Mouse (Mus musculus) right cerebral cortex, postnatal 36 days (tissue): ENCODE measurements around the gene Enc1.

Experiments
- DNase-seq, 2 experiments: peaks; one replicate each; pipeline ENCODE4 v3.0.0; 2022; ENCODE audit warnings: low spot score in 2 of 2, mixed read lengths in 1 of 2

Gene Enc1

DNA sequence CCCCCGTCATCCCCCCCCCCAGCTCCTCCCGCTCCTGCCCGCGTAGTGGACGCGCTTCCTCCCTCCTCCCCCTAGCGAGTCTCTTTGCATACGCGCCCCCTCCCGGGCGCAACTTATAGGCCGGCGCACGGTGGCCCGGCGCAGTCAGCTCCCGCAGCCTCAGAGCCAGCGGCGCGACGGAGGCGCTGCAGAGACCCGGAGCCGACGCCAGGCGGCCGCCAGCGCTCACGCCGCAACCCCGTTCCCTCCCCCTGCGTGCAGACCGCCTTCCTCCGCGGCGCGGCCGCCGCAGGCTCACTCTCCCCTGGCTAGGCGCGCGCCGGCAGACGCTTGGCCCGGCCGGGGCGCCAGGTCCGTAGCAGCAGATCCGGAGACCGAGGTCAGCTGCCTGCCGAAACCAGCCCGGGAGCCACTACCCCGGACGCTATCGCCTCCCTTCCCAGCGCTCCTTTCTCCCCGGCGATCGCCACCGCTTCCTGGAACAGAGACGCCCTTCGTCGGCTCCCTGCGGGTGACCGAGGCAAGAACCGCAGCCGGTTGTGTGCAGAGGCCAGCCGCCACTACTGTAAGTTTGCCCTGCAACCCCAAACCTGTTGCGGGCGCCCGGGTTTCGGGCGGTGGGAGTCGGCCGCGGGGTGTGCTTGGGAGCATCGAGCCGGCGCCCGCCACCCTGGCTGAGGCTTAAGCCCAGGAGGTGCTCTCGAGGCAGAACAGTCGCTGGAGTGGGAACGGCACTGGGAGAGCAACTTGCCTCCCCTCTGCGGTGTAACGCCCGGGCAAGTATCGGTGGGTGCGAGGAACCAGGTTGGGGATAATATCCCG is at the start of gene Enc1:
Gene Enc1, plus strand, starts transcription at position 141 of the 822 bp plus-strand sequence.
- DNase-seq = peak; percentile 83 to 88

DNA sequence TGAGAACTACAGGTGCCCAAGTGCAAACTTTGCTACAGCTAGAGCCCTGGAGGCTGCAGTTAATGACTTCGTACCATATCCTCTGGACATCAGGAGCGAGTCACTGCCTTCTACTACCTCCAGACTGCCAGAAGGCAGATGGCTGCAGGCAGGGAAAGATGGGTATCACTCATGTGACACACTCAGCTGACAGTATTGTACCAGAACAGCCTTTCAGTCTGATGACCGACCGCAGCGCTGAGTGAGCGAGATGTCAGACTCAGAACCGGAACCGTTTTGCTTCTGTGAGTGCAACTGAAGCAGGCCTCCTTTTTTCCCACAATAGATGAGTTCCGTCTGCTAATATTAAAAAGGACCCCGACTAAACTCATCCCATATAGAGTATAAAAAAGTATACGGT is 48.3 kb upstream of the Enc1 start:
- DNase-seq = no peak

DNA sequence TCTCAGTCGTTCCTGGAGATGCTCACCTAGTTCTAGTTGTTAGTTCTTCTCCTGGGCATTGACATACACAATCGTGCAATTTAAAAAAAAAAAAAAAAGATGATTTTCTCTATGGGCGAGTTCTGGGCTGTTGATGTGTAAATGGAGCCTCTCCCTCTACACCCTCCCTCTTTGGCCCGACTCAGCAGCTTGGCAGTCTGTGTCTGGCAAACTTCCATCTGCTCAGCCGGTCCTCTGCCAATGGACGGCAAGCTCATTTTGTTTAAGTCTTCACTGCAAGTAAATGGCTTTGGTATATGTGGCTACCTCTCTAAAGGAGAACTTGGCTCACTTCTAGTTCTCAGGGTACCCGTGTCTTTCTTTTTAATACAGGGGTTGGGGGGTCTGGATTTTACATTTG is 47.5 kb upstream of the Enc1 start:
- DNase-seq = peak in 1 of 2 experiments; percentile 45

DNA sequence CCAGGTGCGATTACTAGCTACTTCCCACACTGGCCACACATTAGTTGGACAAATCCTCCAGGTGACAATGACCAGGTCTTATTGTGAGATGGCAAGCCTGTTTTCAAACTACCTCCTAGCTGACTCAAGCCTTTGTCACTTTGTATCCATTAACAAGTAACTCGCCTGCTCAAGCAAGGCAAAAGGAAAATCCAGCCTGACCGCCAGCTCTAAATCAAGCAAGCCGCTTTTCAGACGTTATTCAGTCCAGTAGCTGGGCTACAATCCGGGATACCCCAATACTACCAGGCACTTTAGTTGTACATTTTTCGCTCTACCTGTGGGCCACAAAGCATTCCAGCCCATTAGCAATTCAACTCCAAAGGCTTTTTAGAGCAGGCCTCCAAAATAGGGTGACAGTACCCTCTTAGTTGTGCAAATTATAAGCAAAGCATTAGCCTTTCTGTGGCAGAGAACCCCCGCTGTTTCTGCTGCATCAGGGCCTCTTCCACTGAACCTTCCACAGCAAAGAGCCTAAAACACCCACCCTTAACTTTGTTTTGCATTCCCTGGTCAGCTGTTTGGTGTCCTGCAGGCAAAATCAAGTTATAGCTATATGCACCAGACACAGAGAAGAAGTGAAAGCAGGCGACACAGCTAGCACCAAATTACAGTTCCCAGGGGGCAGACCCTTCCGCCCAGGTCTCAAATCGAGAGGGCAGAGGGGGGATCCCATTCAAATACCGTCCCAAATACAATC is 44.5 kb upstream of the Enc1 start:
- no peak for DNase-seq

DNA sequence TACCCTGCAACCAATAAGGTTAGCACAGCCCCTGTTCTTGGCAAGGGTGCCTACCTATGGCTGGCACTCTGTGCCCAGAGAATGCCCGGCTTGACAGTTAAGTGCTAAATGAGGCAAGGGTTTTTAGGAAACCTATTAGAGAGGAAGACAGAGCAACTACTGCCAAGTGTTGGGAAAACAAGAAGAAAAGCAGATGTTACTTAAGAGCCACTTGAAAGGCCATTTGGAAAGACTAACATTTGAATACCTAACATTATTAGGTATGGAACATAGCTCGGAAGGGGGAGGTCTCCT is 44.0 kb upstream of the Enc1 start:
- no peak for DNase-seq

DNA sequence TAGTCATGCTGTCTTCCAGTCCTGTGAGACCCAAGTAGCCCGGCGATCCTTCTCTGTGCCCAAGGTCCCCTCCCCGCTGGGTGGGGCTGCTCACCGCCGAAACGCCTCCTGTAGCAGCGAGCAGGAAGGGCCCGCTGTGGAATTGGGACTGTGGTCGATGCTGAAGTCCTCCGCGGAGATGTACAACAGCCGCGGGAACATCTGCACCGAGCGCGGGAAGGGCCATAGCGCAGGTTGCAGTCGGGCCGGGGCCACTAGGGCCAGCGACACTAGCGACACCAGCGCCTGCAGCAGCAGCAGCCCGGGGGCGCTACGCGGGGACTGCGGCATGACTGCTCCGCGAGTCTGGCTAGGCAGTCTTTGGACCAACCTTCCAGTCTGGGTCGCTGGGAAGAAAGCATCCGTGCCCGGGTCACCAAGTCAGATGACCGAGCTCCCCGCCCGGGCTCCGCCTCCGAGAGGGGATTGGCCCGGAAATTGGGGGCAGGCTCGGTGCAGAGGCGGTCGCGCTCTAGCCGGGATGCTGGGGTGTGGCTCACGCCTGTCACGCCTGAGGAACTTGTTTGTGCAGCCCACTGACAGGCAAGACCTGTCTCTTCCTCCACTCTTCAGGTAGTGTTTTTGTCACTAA is 42.9 kb upstream of the Enc1 start, which contains the start of gene Hexb:
Gene Hexb, minus strand, starts transcription at position 426 of the 631 bp plus-strand sequence.
- DNase-seq = peak; percentile 81 to 86

DNA sequence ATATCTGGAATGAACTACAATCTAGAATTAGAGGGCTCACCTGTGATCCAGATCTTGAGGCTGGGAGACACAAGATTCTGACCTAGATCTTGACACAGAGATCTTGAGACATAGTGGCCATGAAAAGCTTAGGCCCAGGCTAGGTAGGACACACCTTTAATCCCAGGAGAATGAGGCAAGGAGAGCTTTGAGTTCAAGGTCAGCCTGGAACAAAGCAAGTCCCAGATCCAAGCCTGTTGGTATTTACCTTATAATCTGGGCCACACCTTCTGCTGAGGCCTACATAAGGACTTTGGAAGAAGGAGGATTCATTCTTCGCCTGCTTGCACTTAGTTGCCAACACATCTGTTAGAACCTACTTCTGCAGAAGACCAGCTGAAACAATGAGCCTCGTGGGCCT is 41.8 kb upstream of the Enc1 start:
- no peak for DNase-seq

DNA sequence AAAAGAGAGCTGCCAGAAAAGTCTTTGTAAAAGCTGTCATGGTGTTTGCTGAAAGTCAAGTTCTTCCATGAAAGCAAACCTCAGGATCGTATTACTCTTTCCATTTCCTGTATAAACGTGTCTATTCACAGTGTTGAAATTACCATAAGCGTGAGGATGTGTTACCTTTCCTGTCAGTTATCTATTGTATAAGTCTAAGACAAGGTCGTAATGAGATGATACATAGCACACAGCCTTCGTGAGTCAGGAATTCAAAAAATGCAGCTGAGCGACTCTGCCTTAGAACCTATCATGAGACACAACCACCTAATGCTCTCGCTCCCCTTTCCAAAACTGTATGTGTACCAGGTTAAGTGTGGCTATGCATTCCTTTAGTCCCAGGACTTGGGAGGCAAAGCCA is 39.8 kb upstream of the Enc1 start:
- DNase-seq = no peak

DNA sequence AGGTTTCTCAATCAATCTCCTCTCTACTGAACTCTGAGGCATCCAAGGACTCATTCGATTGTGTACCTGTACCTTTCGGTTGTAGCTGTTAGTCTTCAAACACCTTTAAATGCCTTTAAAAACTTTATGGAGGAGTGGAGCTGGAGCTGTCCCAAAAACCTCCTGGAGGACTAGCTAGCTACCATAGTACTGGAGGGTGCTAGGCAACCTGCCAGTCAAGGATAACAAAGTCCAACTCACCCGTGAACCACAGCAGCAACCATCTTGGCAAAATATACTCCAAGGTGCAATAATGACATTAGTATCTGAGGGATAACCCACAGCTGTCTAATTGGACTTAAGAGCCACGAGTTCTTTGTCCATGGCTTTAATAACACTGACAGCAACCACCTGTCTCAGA is 39.0 kb upstream of the Enc1 start:
- no peak for DNase-seq

DNA sequence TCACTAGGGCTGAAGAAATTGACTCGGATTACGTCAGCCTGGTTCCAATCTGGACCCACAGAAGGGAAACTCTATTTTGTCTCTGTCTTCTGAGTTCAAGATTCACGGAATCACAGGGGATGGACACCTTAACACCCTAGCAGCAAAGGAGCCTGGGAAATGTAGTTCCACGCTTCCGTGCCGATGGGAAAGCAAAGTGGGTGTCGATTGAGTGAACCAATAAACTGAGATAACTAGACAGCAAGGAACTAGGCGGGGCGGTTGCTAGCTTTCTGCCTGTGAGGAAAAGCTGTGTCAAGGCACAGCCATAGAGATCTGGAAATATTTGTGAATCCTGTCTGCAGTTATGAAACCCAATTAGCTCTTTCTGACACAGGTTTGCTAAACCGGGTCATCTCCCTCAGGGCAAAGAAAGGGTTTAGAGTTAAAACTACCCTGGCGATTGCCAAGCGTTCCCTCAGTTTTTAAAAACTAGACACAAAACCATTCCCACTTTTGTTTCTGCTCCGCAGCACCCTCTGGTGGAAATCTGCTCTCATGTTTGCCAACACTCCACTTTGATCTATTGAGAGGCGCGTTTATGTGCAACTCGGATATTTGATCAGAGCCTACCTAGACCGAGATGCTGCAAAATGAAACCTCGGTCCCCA is 35.7 kb upstream of the Enc1 start:
- DNase-seq = peak; percentile 79 to 89

DNA sequence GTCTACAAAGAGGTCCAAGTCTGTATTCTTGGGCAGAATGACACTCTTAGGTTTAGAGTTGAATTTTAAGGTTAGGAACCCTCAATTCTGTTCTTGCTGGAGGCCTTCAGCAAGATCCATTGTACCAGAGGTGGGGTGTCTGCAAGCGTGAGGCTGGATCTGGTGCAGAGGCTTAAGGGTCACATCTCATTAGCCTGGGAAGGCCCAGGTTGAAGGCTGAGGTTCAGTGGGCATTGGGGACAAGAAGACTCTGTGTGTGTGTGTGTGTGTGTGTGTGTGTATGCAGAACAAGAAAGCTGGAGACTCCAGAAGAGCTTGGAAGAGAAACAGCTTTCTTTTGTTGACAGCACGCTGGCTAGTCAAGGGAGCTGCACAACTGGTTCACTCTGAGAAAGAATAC is 34.9 kb upstream of the Enc1 start:
- no peak for DNase-seq

DNA sequence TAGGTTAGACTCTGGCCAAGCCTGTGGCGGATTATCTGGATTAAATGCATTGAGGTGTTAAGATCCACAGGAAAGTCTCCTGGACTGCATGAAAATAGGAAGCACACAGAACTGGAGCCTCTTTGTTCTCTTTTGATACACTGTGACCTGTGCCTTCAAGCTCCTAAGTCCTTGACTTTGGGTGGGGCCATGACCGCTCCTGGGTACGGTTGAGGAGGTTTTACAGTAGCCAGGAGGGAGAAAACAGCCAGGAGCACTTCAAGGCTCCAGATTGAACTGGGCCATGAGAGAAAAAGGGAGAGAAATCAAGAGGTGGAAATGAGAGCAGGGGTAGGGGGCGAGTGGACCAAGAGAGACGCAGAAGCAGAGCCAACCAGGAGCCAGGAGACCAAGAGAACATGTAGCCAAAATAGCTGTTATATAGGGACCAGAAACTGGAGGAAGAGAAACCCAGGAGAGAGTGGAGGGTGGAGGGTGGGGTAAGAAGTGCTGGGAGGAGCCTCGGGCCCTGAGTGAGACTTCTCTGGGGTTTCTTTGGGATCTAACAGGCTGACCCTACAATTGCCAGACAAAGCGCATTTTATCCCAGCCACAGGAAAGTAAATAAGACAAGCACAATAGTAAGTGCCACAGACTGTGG is 33.3 kb upstream of the Enc1 start:
- DNase-seq = no peak

DNA sequence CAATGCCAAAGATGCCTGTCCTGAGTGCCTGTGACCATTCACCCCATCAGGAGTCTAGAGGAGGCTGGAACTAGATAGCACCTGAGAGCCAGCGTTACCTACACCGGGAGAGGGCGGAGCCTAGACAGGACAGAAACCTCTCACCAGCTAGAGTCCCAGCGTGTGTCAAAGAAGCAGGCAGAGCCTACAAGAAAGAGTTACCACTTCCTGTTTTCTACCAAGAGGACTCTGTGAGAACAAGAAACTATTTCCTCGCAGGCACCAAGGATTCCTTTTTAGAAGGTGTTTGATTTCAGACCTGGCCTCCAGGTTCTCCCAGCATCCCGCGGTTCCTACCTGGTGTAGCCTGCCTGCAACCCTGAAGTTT is 32.8 kb upstream of the Enc1 start:
- DNase-seq = no peak

DNA sequence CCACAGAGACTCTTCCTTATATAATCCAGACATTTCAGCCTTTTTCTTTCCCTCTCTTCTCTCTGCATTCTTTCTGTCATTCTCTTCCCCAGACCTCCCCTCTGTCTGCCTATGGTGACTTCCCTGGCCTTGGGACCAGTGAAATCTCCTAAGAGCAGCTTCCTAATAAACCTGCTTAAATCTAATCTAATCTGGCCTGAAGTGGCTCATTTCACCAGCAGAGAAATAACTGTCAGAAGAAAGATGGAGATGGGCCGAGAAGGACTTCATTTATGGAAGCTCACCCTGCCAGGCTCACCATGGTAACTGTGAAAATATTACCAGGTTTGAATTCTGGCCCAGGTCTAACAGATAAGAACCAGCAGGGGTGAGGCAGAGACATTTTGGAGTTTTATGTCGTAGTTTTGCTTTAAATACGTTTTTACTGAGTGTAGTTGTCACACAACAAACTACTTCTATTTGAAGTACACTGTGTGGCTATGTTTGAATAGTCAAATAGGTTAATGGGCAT is 32.4 kb upstream of the Enc1 start:
- DNase-seq = no peak

DNA sequence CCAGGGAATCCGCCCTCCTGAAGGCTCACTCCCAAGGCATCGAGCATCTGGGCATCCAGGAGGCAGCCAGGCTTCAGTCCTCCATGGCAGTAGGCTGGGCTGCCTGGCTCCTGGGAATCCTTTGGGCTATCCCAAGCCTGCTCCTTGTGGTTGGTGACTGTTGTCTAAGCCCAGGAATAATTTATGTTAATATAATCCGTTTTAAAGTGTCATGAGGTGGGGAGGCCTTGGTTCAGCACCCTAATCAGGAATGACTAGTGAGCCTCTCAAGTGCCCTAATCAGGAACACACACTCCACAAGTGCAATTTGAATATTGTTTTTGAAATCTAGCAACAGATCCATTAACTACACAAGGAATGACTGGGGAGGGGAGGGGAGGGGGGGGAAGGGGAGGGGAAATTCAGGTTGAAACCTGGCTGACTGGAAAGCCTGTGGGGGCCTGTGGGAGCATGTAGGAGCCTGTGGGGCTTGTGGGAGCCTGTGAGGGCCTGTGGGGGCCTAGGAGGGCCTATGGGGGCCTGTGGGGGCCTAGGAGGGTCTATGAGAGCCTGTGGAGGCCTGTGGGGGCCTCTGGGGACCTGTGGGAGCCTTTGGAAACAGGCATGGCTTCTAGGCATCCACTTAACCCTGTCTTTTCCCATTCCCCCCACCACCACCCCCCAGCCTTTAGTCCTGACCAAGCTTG is 26.2 kb upstream of the Enc1 start:
- DNase-seq = no peak

DNA sequence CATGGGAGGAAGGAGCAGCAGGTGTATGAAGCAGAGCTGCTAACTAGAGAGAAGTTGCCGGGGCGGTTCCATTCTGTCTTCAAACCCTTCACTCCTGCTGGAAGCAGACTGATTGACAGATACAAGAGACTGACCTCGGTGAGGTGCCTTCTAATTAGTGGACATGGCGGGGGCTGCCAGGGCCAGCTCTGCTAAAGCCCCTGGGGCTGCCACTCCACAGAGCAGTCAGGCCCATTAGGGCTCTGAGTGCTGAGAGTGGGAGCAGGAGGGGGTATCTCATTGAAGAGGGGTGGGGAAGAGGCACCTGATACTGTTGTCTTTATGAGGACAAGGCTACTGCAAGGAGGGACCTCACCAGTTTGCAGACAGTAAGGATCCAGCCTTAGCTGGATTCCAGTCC is 25.3 kb upstream of the Enc1 start:
- DNase-seq = no peak

DNA sequence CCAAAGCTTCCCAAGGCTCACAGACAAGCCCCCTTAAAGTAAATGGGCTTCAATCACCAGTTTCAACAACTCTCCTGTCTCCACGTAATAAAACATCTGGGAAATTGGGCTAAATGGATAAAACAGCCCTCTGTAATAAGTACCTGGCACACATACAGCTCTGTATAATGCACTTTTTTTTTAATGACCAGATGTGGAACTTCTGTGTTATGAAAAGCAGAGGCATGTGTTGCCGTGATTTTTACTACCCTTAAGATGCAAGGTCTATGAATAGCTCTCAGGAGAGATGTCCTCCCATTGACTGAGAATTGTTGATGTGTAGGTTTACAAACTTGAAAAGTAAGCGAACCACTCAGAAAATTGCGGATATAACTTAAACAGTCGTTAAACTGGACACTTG is 24.7 kb upstream of the Enc1 start:
- DNase-seq = no peak

DNA sequence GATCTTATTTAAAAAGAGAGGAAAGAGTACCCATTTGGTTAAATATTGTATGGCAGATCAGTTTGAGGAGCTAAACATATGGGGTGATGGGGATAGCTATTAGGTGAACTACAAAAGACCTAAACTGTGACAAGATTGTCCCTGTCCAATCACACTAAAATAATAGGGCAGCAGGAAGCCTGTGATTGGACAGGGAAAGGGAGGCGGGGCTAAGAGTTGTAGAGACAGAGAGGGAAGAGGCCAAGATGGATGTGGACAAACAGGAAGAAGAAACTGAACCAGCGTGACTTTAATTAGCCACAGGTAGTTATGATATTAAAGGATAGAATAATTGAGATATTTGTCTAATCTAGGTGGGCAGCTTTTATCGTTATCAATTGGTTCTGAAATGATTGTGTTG is 20.9 kb upstream of the Enc1 start:
- no peak for DNase-seq

DNA sequence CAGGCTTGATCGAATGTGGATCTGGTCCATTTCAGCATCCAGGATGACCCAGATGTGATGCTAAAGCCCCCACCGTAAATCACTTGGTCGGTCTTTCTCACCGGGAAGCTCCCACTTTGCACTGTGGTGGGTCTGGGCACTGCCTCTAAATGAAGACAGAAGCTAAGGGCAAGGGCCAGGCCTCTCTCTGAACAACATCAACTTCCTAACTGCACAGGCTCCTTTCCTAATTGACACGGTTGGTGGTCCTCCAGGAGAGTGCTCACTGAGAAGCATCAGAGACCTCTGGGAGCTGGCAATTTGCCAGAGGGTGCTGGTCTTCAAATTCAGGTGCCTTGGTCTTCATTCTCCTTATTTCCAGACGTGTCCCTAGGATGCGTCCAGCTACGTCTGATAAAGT is 17.0 kb upstream of the Enc1 start:
- no peak for DNase-seq

DNA sequence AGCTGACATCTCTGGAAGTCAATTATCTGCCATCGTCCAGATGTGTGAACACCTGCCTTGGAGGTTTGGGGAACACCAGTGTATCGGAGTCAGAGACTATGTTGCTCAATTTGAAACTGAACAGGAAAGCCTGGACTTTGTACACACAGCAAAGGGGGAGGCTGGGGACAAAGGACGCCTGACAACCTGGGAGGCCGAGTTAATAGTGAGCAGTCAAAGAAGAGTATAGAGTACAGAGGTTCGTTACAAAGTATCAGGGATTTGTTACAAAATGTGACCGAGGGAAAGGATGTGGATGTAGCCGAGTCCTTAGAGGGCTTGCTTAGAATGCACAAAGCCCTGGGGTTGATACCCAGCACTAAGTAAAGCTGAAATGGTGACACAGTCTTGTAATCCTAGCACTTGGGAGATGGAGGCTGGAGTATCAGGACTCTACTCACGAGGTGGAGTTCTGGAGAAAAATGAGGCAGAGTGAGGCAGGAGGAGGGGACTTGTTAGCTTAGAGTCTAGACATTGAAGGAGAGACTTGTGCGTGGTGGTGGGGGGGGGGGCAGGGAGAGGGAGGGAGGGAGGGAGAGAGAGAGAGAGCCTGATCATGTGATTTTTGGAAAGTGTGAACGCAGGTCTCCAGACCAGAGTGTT is 16.4 kb upstream of the Enc1 start:
- DNase-seq = no peak

DNA sequence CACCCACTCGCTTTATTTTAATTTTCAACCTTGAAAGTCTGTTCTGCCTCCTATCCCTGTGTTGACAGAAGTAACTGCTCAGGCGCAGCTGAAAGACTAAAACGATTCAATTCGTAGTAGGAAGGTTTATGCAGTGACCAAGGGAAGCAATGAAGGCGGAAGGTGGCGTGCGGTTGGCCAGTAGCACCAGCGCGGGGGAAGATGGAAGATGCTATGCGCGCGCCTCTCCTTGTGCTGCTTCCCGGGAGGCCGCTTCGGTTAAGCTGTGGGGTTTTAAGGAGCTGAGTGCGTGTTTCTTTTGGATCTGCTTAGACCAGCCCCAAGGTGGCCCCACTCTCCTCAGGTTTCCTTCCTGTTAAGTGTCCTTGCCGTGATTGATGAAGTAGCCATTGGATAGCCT is 15.8 kb upstream of the Enc1 start:
- no peak for DNase-seq
